Mouse (Mus musculus) G1E (cell line): ENCODE results near the gene Rnf41.

ENCODE experiments used
- CTCF ChIP-seq: IDR thresholded peaks from 2 replicates; pipeline ENCODE4 v1.5.1; 2012; ENCODE audit warnings: low read depth, low read length, inconsistent platforms, mixed read lengths
- GATA1 ChIP-seq: IDR thresholded peaks from 2 replicates; pipeline ENCODE4 v1.6.1; 2012; ENCODE audit warnings: borderline replicate concordance, low read length, inconsistent platforms, mixed read lengths
- POLR2AphosphoS5 ChIP-seq: IDR thresholded peaks from 2 replicates; pipeline ENCODE4 v1.6.1; 2012; ENCODE audit warnings: low read depth, low read length, inconsistent platforms; ENCODE audit not compliant: insufficient replicate concordance

GRCm38 (mm10) chr10:128401638-128402037 lies 9.8 kb upstream of the Rnf41 start:
- TF ChIP-seq CTCF (no peak), POLR2AphosphoS5 (no peak), GATA1 (no peak)
